Mouse (Mus musculus): ENCODE data around the gene Cstb. TPM values are rescaled to one million over a fixed set of nuclear protein-coding genes. Genes with fewer than 3 reads are reported as not detected.

The Cstb gene
- 418 TPM for polyA plus RNA-seq (2021)

DNA sequence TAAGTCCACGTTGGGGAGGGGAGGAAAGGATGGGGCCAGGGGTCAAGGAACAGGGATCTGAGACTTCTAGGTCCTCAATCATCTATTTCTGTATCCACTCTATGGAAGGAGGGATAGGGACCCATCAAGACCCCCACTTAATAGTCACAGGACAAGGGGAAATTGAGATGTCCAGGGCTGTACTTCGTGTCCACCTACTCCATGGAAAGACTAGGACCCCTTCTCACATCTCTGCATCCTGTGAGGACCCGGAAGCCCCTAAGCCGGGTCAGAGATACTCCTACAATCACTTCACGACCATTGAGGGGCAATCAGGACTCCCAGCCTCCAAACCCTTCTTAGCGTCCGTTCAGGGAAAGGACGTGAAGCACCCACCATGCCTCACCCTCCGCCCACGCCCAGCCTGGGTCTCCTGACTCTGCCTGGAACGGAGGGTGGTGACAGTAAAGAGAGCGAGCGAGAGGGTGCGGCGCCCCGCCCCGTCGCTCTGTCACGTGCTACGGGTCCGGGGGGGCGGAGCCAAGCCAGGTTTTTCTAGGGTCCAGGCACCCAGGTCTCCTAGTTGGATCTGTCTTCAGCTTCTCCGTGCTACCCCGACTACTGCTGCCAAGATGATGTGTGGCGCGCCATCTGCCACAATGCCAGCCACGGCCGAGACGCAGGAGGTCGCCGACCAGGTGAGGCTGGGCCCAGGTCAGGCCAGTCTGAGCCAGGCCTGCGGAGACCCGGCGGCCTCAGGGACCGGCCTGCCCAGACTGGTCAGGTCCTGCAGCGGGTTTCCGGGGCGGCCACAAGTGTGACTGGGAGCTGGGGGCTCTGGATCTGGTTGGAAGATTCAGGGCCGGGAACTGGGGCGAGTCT, at the start of gene Cstb:
Cstb (plus strand) TSS at position 489 of the 861 bp plus-strand sequence.
- TF ChIP-seq CTCF (IDR thresholded peaks at IDR 0.05), result no peak
- H3K27me3 ChIP-seq, result no peaks in the 10 kb centered on the region
- CTCF ChIA-PET, result interaction anchor here (0.9 to 3.0 kb wide), 6 partner anchors 12 to 33 kb away, joined by 3 to 14 read pairs (median 4); partner anchors contain the start of gene Rrp1
- POLR2A ChIA-PET, result interaction anchor here (0.6 to 1.8 kb wide), 6 partner anchors 10 to 131 kb away, joined by 3 to 7 read pairs (median 4); partner anchors contain the start of gene Rrp1
- ATAC-seq (peak; percentile 66), DNase-seq (ENCODE audit: low read depth, low spot score) (no peak)
- in situ Hi-C loops (cut with MboI; ENCODE audit: low pct_unique_long_range_greater_than_20kb), result no loop called here

DNA sequence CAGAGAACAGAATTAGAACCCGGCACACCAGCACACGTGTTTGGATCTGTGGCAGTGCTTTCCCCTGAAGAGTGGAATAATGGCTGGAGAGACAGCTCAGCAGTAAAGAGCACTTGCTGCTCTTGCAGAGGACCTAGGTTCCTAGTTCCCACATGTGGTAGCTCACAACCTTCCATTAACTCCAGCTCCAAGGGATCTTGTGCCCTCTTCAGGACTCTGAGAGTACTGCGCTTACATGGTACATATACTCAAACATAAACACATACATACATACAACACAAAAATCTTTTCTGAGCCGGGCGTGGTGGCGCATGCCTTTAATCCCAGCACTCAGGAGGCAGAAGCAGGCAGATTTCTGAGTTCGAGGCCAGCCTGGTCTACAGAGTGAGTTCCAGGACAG, 47.0 kb upstream of the Cstb start:
- POLR2A ChIA-PET, result no interaction called here
- in situ Hi-C loops (cut with MboI; ENCODE audit: low pct_unique_long_range_greater_than_20kb), result loop anchor here (25.0 kb wide), 1 partner anchor 341 kb away; the partner anchor contains the start of genes Aire and Dnmt3l
- no peaks in the 10 kb centered on the region for H3K27me3 ChIP-seq
- TF ChIP-seq CTCF (IDR thresholded peaks at IDR 0.05), result peak; percentile 48
- DNase-seq (ENCODE audit: low read depth, low spot score), result no peak
- no peak for ATAC-seq
- CTCF ChIA-PET, result interaction anchor here (0.9 to 2.1 kb wide), 6 partner anchors 8 to 56 kb away, joined by 3 to 6 read pairs (median 4); no protein-coding TSS in a partner anchor

- no peak for TF ChIP-seq CTCF (IDR thresholded peaks at IDR 0.05)
- H3K27me3 ChIP-seq, result peaks cover 7% of the 10 kb centered on the region
- POLR2A ChIA-PET, result no interaction called here
- in situ Hi-C loops (cut with MboI; ENCODE audit: low pct_unique_long_range_greater_than_20kb), result loop anchor here (25.0 kb wide), 1 partner anchor 346 kb away; the partner anchor contains the start of genes Aire and Dnmt3l
- DNase-seq (ENCODE audit: low read depth, low spot score) (no peak), ATAC-seq (no peak)
- CTCF ChIA-PET, result interaction anchor here (0.9 to 1.5 kb wide), 4 partner anchors 8 to 49 kb away, joined by 3 to 8 read pairs (median 3); no protein-coding TSS in a partner anchor
These were observed 41.9 kb upstream of the Cstb start for GRCm38 (mm10) chr10:78383567-78383966.

DNA sequence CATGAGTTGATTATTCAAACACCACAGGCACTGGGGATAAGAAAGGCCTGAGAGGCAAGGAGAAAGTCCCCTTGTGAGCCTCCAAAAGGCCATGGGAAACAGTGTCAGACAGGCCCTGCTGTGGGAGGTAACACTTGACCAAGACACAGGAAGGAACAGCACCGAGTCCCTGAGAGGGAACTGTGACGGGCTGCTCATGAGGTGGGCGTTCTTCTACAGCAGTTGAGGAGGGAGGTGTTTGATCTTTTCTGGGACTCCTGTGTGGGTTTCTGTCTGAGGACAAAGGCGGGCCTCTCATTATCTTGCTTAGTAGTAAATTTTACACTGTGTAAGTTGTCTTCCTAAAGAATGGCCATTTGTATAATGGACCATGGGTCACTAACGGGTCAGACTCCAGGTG, 39.9 kb upstream of the Cstb start:
- ChIA-PET CTCF (interaction anchor here (1.3 kb wide), 1 partner anchor 29 kb away, joined by 4 read pairs; no protein-coding TSS in a partner anchor), POLR2A (no interaction called here)
- no peak for TF ChIP-seq CTCF (IDR thresholded peaks at IDR 0.05)
- in situ Hi-C loops (cut with MboI; ENCODE audit: low pct_unique_long_range_greater_than_20kb), result loop anchor here (25.0 kb wide), 1 partner anchor 348 kb away; the partner anchor contains the start of genes Aire and Dnmt3l
- ATAC-seq (no peak), DNase-seq (ENCODE audit: low read depth, low spot score) (no peak)
- peaks cover 7% of the 10 kb centered on the region for H3K27me3 ChIP-seq

GRCm38 (mm10) chr10:78388216-78388980, 37.1 kb upstream of the Cstb start:
- no peak for TF ChIP-seq CTCF (IDR thresholded peaks at IDR 0.05)
- DNase-seq (ENCODE audit: low read depth, low spot score), result no peak
- in situ Hi-C loops (cut with MboI; ENCODE audit: low pct_unique_long_range_greater_than_20kb), result loop anchor here (25.0 kb wide), 1 partner anchor 351 kb away; the partner anchor contains the start of genes Aire and Dnmt3l
- POLR2A ChIA-PET, result no interaction called here
- ATAC-seq, result no peak
- peaks cover 7% of the 10 kb centered on the region for H3K27me3 ChIP-seq
- CTCF ChIA-PET, result interaction anchor here (0.8 to 1.7 kb wide), 5 partner anchors 10 to 110 kb away, joined by 3 to 5 read pairs (median 3); partner anchors contain the start of gene Rrp1

GRCm38 (mm10) chr10:78390982-78391470, 34.4 kb upstream of the Cstb start:
- TF ChIP-seq CTCF (IDR thresholded peaks at IDR 0.05), result no peak
- H3K27me3 ChIP-seq, result no peaks in the 10 kb centered on the region
- ATAC-seq (no peak), DNase-seq (ENCODE audit: low read depth, low spot score) (no peak)
- ChIA-PET POLR2A (no interaction called here), CTCF (interaction anchor here (0.7 to 2.8 kb wide), 17 partner anchors 8 to 144 kb away, joined by 3 to 28 read pairs (median 6); no protein-coding TSS in a partner anchor)
- in situ Hi-C loops (cut with MboI; ENCODE audit: low pct_unique_long_range_greater_than_20kb), result loop anchor here (5.0 to 25.0 kb wide), 4 partner anchors 69 to 354 kb away; partner anchors contain the start of genes Aire, Dnmt3l and Pwp2

DNA sequence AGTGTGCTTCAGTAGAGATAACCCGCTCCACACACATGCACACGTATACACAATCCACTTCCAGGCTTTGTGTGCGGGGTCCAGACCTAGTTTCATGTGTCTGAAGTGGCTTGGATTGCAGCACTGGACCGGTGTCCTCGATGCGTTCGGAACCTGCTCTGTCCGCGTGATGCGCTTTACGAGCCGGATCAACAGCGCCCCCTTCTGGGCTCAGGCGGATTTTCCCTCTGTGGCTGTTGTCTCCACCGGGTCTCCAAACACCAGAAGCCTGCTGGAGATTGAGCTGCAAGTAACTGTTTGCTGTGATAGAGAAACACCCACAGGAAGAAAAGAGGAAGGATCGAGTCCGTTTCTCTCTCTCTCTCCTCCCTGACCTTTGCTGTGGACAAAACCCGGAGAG, 33.4 kb upstream of the Cstb start:
- H3K27me3 ChIP-seq, result no peaks in the 10 kb centered on the region
- ATAC-seq (no peak), DNase-seq (ENCODE audit: low read depth, low spot score) (no peak)
- CTCF ChIA-PET, result interaction anchor here (0.7 to 2.8 kb wide), 26 partner anchors 9 to 174 kb away, joined by 3 to 28 read pairs (median 4); no protein-coding TSS in a partner anchor
- POLR2A ChIA-PET, result interaction anchor here (1.5 kb wide), 1 partner anchor 36 kb away, joined by 3 read pairs; no protein-coding TSS in a partner anchor
- in situ Hi-C loops (cut with MboI; ENCODE audit: low pct_unique_long_range_greater_than_20kb), result loop anchor here (5.0 to 25.0 kb wide), 4 partner anchors 70 to 355 kb away; partner anchors contain the start of genes Aire, Dnmt3l and Pwp2
- no peak for TF ChIP-seq CTCF (IDR thresholded peaks at IDR 0.05)

DNA sequence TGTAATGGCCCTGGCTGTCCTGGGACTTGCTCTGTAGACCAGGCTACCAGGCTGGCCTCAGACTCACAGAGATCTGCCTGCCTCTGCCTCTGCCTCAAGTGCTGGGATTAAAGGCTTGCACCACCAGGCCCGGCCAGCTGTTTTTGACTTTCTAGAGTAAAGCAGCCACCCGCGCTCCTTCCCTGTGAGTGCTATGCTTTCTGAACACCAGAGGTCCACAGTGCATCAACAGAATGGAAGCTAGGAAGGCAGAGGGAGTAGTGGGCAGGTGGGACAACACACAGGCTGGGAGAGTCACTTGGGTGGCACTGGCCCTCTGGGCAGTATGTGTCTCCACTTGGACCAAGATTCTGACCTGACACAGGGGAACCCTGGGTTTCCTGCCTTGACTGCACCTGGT, 30.1 kb upstream of the Cstb start:
- H3K27me3 ChIP-seq, result no peaks in the 10 kb centered on the region
- no peak for TF ChIP-seq CTCF (IDR thresholded peaks at IDR 0.05)
- ChIA-PET CTCF (interaction anchor here (1.4 kb wide), 2 partner anchors 17 to 40 kb away, joined by 3 to 4 read pairs; partner anchors contain the start of gene Rrp1), POLR2A (no interaction called here)
- ATAC-seq, result no peak
- no peak for DNase-seq (ENCODE audit: low read depth, low spot score)
- in situ Hi-C loops (cut with MboI; ENCODE audit: low pct_unique_long_range_greater_than_20kb), result loop anchor here (10.0 to 25.0 kb wide), 2 partner anchors 211 to 358 kb away; partner anchors contain the start of genes Aire, Dnmt3l and Pwp2

DNA sequence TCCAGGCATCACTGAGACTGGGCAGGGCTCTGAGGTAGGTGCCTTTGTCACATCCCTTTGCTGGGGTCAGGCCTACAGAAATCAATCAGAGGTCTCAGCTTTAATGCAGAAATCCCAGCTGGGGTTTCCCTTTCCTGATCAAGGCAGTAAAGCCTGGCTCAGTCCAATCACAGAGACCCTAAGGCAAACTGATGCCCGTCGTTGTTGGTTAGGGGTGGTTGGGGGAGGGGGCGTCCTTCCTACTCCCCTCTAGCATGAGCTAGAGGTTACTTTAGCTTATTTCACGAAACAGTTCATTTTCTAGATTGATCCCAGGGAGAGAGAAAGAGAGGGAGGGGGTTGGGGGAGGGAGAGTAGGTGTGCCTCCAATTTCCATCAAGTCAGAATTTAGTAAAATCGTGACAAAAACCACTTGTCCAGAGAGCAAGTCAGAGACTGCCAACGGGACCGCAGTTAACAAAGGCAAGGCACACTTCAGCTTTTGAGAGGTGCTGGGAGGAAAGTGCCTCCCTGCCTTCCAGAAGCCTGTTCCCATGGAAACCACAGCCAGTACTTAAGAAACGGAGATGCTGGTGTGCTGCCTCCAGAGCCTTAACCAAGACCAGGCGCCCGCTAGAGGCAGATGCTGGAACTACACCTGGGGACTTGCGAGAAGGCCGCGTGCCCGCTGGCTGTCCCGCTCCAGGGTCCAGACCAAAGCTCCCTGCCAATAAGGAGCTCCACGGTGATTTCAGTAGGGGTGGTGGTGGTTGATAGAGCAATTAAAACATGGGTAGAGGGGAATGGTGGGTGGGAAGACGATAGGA, 29.4 kb upstream of the Cstb start:
- no peak for DNase-seq (ENCODE audit: low read depth, low spot score)
- ATAC-seq, result no peak
- CTCF ChIA-PET, result interaction anchor here (1.4 kb wide), 2 partner anchors 17 to 40 kb away, joined by 3 to 4 read pairs; partner anchors contain the start of gene Rrp1
- no peak for TF ChIP-seq CTCF (IDR thresholded peaks at IDR 0.05)
- no peaks in the 10 kb centered on the region for H3K27me3 ChIP-seq
- POLR2A ChIA-PET, result no interaction called here
- in situ Hi-C loops (cut with MboI; ENCODE audit: low pct_unique_long_range_greater_than_20kb), result loop anchor here (10.0 to 25.0 kb wide), 2 partner anchors 211 to 359 kb away; partner anchors contain the start of genes Aire, Dnmt3l and Pwp2
